Mouse (Mus musculus) C3H10T1/2 (cell line): ENCODE data around the gene Dtx4. TPM values are rescaled to one million over a fixed set of nuclear protein-coding genes. Genes with fewer than 3 reads are reported as not detected.

Source experiments
- polyA plus RNA-seq, 2 experiments: library from polyadenylated mRNA; unstranded; fragments of >200 nt; fragmentation: generic; extraction: Trizol; gene quantifications; one replicate each; pipeline ENCODE4 v1.2.1; 2012; ENCODE audit warnings: missing spikeins in 2 of 2

Gene Dtx4
- 1 to 10 TPM; 1.8 to 8.0 TPM for polyA plus RNA-seq

DNA sequence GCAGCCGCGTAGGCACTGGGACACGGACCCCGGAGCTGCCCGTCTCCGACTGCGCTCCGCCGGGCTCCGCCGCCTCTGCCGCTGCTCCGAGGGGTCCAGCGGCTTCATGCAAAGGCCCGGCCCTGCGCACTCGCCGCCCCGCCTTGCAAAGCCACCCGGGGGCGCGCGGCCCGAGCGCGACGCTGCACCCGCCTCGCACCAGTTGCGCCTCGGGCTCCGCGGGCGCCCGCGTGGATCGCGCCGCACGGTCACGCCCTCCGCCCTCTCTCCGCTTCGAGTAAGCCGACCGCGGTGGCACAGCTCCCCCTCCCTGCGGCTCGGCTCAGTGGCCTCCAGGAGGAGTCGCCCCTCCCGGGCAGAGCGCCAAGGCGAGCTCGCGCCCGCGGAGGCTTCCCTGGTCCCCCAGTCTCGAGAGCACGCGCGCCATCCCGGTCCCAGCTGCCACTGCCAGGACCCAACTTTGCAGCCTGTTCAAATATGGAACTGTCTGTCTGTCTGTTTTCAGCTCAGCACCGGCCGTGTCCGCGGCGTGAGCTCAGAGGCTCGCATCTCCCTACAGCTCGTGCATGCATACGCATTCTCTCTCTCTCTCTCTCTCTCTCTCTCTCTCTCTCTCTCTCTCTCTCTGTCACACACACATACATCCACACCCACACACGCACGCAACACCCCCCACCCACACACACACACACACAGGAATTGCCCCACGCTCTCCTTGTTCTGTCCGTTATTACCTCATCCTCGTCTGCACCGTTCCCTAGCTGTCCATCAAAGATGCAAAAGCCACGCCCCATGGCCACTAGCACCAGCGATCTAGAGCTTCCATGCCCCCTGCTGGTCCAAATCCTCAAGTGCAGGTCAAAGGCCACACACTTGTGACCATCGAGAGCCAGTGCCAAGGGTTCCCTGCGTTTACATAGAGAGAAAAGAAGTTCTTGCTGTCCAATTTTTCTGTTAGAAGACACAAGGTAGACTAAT, at the start of gene Dtx4:
Gene Dtx4, minus strand, starts transcription at position 85 of the 978 bp plus-strand sequence.

DNA sequence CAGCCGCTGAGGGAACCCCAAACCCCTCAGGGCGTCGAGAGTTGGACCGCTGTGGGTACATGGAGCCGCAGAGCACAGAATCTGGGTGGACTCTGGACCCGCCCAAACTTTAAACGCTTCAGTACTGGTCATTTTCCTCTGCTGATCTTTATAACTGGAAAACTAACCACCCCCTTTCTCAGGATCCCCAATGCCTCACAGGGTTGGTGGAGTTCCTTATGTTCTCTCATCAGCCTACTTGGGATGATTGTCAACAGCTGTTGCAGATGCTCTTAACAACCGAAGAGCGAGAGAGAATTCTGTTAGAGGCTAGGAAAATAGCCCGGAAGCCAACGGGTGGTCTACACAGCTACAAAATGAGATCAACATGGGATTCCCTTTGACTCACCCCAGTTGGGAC, 44.2 kb upstream of the Dtx4 start, which contains the start of gene Fam111a:
Gene Fam111a, plus strand, starts transcription at position 301 of the 400 bp plus-strand sequence.

DNA sequence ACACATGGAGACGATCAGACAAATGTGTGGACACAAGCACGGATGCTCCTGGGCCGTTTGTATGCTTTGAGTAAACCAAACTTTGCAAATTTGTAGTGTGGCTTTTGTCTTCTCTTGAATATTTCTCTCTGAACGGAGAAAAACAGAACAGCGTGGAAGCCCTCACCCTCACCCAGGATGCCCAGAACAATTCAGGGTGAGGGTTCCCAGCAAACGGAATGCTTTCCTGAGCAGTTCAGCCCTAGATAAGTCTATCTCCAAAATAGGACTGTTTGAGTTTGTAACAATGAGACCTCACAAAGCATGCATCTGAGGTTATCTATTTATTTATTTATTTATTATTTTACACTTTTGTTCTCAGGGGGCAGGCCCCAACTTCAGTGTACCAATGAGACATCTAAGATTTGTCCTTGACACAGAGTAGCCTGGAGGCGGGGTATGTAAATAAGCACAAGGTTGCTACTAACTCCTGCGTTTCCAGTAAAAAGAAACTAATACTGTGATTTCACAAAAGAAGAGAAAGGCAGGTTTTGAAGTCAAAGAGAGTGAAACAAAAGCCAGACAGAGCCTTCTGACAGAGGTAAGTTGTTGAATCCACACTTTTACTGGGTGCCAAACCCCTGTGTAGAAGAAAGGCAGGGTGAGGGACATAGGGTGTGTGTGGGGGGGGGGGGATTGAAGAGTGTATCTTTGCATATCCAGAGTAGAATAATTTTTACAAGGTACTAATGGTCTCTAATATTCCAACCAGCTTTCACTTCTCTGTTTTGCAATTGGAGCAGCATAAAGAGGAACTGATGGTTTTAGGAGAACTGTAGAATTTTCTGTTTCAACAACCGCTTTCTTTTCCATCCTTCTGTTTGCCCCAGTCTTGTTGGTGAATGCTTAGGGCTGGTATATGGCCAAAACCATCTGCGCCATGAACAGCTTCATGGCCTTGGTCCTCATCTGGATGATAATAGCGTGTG, 40.7 kb downstream of the Dtx4 start, which contains the start of gene Mpeg1:
Gene Mpeg1, plus strand, starts transcription at position 498 of the 968 bp plus-strand sequence.

DNA sequence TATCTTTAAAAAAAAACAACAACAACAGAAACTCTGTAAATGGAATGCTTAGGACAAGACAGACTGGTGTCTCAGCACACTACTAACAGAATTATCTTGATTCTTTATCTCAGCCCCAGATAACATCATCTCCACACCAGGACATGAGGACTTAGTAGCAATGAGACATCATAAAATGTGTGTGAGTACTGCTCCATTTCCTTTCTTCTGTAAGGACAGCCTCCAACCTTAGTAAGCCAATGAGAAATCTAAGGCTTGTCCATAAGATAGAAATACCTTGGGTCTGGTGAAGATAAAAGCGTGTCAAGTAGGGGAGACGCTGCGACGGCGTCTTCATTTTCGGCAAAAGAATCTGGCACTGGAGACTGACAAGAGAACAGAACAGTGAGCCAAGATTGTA, 73.6 kb downstream of the Dtx4 start, which contains the start of gene Pfpl:
Gene Pfpl, plus strand, starts transcription at position 301 of the 400 bp plus-strand sequence.

DNA sequence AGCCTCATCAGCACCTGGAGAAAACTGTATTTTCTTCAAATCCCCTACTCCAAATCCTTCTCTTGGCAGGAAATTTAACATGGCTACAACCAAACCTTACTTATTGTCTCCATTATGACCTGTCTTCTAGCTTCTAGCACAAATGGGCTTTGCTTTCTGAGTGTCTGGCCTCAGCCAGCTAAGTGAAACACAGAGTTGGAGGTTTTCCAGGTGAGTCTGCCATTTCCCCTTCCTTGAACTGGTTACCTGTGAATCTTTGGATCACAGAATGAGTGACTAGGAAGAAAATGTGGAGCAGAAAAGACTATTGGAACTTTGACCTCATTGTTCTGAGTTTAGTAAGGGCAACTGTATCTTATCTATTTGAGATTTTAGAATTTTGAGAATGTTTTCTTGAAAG, 83.9 kb downstream of the Dtx4 start, which contains the start of gene Olfr1441:
Gene Olfr1441, plus strand, starts transcription at position 73 of the 400 bp plus-strand sequence.

Other genes with a start within 250 kb of the Dtx4 start
- not detected for gene Olfr235, start 240.4 kb downstream of the Dtx4 start, polyA plus RNA-seq
- not detected for gene Olfr1434, start 221.6 kb downstream of the Dtx4 start, polyA plus RNA-seq
- gene Olfr1436, start 202.3 kb downstream of the Dtx4 start, polyA plus RNA-seq, result not detected
- gene Olfr1437, start 176.4 kb downstream of the Dtx4 start, polyA plus RNA-seq, result not detected
- gene Olfr1438-ps1, start 165.5 kb downstream of the Dtx4 start, polyA plus RNA-seq, result not detected
- not detected for gene Olfr1440, start 114.2 kb downstream of the Dtx4 start, polyA plus RNA-seq
- gene Olfr1441, start 84.0 kb downstream of the Dtx4 start, polyA plus RNA-seq, result not detected
- gene Pfpl, start 73.5 kb downstream of the Dtx4 start, polyA plus RNA-seq, result not detected
- gene Mpeg1, start 40.7 kb downstream of the Dtx4 start, polyA plus RNA-seq, result under 1 TPM in 1 of 2 experiments, not detected in 1; 0.05 TPM
- gene Fam111a, start 44.3 kb upstream of the Dtx4 start, polyA plus RNA-seq, result 1 to 10 TPM; 3.0 to 6.9 TPM
- gene Gm4952, start 98.5 kb upstream of the Dtx4 start, polyA plus RNA-seq, result under 1 TPM; 0.04 to 0.05 TPM
- gene Glyat, start 131.9 kb upstream of the Dtx4 start, polyA plus RNA-seq, result under 1 TPM; 0.02 TPM
- not detected for gene Olfr1442, start 169.0 kb upstream of the Dtx4 start, polyA plus RNA-seq
- not detected for gene Olfr1443, start 176.7 kb upstream of the Dtx4 start, polyA plus RNA-seq
- gene Keg1, start 194.3 kb upstream of the Dtx4 start, polyA plus RNA-seq, result not detected